Mouse (Mus musculus) adrenal gland, postnatal 14 days (tissue): ENCODE measurements around the gene B4galt4. TPM values are rescaled to one million over a fixed set of nuclear protein-coding genes. Genes with fewer than 3 reads are reported as not detected.

ENCODE experiments used
- DNase-seq: peaks from one replicate; pipeline ENCODE4 v3.0.0; 2021; ENCODE audit warnings: mixed read lengths
- total RNA-seq: library from RNA; stranded (reverse); gene quantifications from 2 replicates; pipeline ENCODE4 v1.2.3, GENCODE M21; 2021

B4galt4 gene
- total RNA-seq, 1 experiment from 2014 or later: 12.9 TPM

GRCm38 (mm10) chr16:38728576-38729132 is 13.4 kb upstream of the B4galt4 start:
- DNase-seq: no peak

GRCm38 (mm10) chr16:38729139-38729538 is 12.9 kb upstream of the B4galt4 start:
- DNase-seq: no peak

DNA sequence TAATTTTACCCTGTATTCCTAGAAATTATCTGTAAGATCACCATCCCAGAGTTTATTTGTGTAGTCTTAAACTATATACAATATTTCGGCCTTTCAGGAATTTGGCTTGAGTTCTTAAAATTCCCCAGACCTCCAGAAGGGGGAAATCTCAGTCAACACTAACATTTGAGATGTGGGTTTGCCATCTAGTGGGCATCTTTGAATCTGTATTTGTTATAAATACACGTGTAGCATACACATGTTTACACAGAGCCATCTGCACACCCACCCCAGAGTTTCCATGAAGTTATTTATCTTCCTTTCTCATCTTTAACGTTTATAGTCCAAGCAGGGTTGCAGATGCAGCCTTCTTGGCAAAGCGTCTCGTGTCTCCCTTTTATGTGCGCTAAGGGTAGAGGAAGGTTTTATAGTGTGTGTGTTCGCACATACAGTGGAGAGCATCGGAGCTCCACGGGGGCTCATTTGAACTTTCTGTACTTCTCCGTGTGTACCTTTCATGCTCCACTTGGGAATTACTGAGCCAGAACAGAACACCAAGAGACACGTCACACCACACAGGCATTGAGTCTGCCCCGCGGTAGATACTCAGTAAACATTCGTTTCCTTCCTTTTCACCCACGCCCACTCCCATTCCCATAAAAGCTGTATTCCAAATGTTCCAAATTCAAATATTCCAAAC is 12.3 kb upstream of the B4galt4 start:
- DNase-seq: peak; percentile 27

DNA sequence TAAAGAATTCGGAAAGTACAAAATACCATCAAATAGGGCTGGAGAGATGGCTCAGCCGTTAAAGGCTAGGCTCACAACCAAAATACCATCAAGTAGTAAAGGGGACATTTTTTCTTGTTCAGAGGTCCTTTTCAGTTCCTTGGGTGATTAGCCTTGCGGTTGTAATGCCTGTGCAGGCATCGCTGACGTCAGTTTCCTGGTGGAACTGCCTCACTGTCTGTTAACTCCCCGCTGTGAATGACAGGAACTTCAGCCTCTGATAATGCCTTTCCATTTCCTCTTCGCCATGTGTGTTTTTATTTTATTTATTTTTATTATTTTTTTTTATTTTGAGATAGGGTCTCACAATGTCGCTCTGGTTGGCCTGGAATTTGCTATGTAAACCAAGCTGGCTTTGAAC is 11.1 kb upstream of the B4galt4 start:
- no peak for DNase-seq

- no peak for DNase-seq
Observed at GRCm38 (mm10) chr16:38741204-38741903, 710 bp upstream of the B4galt4 start.

DNA sequence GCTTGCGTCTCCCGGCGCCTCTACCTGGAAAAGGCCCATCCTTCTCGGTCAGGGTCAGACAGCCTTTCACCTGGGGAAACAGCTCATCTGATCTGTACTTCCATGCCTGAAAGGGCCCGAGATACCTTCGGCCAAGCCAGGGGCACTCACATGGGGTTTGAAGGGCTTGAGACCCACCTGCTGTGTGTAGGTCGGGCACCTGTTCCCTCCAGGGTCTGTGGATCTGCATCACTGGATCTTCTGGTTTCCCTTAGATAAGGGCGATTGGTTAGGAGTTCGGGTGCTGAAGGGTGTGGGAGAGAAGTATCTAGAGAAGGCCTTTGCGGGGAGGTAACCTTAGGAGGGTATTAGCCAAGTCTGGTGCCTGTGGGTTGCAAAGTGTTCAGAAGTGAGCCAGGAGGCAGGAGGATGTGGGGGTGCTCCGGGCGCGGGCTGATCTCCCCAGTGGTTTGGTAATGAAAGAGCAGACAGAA is 631 bp downstream of the B4galt4 start:
- peak; percentile 35 for DNase-seq

GRCm38 (mm10) chr16:38743941-38744673 is 2.0 kb downstream of the B4galt4 start:
- no peak for DNase-seq

- DNase-seq: no peak
Observed at GRCm38 (mm10) chr16:38750803-38751202, 8.7 kb downstream of the B4galt4 start.

DNA sequence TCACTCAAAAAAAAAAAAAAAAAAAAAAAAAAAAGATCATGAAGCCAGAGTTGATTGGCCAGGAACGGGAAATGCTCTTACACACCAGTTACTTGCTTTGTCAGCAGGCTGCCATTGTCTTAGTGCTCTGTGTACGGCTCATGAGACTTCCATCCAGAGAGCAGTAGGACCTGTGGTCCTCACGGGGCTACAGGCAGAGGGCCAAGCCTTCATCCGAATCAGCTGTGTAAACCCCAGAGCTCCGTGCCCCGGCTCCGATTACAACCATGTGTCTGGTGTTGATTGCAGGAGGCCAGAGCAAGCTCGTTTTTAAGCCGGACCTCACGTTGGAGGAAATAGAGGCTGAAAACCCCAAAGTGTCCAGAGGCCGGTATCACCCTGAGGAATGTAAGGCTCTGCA is 11.6 kb downstream of the B4galt4 start:
- DNase-seq: no peak

DNA sequence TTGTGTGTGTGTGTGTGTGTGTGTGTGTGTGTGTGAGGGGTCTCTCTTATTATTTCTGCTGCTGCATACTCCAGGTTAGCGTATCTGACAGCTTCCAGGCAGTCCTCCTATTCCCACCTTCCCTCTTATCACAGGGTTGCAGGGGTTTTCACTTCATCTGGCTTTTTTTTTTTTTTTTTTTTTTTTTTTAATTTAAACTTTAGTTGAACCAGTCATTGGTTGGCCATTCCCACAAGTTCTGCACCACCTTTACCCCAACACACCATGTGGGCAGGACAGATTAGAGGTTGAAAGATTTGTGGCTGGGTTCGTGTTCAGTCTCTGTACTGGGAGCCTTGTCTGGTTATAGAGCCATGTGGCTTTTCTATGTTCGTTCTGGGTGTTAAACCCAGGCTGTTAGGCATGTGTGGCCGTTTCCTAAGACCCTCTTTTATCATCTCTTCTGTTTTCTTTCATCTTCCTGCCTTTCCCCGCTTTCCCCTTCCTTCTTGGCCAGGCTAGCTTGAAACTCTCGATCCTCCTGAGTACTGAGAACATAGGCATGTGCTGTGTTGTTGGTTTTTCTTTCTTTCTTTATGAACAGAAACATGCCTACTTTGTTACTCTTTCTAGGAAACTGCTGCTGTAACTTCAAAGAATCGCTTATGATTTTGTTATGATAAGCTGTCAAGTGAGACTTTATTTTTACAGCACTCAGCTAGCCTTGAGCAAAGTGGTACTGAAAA is 13.6 kb downstream of the B4galt4 start:
- no peak for DNase-seq

- peak; percentile 66 for DNase-seq
Observed at GRCm38 (mm10) chr16:38756177-38756503, 14.1 kb downstream of the B4galt4 start.

GRCm38 (mm10) chr16:38756572-38756971 is 14.5 kb downstream of the B4galt4 start:
- no peak for DNase-seq

DNA sequence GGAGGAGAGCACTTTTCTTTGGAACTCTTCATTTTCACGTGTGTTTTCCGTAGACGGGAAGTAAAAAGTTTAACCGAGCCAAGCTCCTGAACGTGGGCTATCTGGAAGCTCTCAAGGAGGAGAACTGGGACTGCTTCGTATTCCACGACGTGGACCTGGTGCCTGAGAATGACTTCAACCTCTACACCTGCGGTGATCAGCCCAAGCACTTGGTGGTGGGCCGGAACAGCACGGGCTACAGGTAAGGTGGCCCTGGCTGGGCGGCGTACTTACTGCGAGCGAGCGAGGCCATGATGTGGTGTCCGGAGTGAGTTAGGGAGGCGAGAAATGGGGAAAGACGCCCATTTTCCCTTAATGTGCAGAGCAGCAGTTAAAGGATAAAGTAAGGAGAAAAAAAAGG is 15.6 kb downstream of the B4galt4 start:
- DNase-seq: no peak

DNA sequence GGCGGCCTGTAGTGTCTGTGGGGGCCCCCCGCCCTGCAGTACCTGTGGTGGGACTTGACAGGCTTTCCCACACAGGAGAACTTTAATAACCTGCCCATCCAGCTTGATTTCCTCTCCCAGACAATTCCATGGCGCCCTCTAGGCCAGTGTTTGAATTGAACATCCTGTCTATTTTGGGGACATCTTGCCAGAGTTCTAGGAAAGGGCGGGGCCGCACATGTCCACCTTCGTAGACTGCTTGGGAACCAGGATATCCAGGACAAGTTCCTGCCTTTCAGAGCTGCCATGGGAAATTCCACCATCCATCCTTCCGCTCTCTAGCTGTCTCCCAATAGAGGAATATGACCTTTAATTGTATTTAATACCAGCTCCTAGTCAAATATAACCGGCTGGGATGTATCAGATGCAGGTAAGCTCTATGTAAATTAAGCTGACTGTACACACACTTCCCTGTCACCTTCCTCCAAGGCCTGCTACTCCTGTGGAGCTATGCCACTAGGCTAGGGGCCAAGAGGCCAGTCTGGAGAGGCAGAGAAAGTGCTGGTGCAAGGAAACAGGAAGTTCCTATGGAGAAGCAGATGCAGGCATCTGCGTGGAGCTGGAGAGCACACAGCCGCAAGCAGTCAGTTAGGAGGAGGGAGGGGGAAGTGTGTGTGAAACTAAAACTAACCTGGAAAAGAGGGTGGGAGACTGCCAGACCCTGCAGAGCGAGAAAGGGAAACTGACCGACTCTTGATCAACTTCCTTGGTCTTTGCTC is 16.2 kb downstream of the B4galt4 start:
- DNase-seq: peak; percentile 34

DNA sequence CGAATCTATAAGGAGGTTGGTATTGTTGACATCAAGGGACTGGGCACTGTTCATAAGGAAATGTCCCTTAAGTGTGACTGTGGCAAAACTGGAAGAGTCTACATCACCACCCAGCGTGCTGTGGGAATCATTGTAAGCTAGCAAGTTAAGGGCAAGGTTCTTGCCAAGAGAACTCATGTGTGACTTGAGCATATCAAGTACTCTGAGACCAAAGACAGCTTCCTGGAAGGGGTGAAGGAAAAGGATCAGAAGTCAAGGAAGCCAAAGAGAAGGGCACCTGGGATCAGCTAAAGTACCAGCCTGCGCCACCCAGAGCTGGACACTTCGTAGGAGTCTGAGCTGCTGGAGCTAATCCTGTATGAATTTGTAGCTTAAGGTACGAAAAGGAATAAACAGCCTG is 18.2 kb downstream of the B4galt4 start:
- no peak for DNase-seq

DNA sequence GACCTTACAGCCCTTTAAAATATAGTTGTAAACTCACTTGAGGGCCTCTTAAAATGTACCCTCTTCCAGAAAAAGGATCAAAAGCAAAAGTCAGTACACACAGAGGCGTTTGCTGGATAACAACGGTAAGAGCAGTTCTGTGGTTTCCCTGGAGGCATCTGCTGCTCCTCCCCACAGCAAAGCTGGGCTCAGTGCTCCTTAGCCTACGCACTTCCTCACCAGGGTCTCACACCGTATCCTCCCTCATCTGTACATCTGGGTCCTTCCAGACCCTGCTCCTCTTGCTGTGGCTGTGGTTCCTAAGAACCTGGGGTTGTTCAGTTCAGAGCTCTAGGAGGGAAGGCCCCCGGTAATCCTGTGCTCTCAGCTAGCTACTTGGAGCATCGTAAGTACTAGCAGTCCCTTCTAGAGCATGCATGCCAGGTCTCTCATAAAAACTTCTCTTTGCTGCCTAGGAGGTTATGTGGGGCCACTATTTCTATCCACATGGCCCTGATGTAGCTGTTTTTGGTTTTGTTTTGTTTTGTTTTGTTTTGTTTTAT is 18.8 kb downstream of the B4galt4 start:
- DNase-seq: no peak

GRCm38 (mm10) chr16:38761972-38762371 is 19.9 kb downstream of the B4galt4 start:
- DNase-seq: no peak

DNA sequence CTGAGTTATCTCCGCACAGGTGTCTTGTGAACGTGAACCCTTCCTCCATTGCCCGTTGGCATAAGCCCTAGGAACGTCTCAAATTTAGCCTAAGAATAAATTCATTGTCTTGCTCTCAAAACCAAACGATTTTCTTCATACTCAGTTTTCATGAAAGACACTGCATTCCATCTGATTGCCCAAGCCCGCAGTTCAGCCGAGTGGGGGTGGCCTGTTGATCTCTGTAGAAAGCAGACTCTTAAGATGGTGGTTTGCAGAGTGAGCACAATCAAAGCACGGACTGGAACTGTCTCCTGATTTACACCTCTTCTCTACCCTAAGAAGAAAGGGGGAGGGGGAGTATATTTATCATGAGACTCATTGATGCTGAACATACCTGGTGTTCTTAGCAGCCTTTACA is 20.3 kb downstream of the B4galt4 start:
- DNase-seq: no peak

- no peak for DNase-seq
Observed at GRCm38 (mm10) chr16:38763508-38763907, 21.4 kb downstream of the B4galt4 start.

- DNase-seq: no peak
Observed at GRCm38 (mm10) chr16:38766671-38767070, 24.6 kb downstream of the B4galt4 start.

GRCm38 (mm10) chr16:38767761-38768160 is 25.7 kb downstream of the B4galt4 start:
- no peak for DNase-seq
